Mouse (Mus musculus) forebrain, embryonic 11.5 days (tissue): Measurements from ENCODE around the gene Slc8a1. TPM values are rescaled to one million over a fixed set of nuclear protein-coding genes. Genes with fewer than 3 reads are reported as not detected.

ENCODE experiments used
- ATAC-seq: fragments of 200-750 bp; cut with Nextera tagmentation; replicated peaks from 2 replicates; pipeline ENCODE4 v1.8.0; 2017; ENCODE audit warnings: moderate TSS enrichment; ENCODE audit not compliant: low FRiP score
- DNase-seq: peaks from one replicate; pipeline ENCODE4 v3.0.0-alpha.2; 2017; ENCODE audit warnings: low spot score
- H3K27ac ChIP-seq: fragments of 300-500 bp; sonication (generic); 2 replicates; pipeline ENCODE4 v1.5.1; 2014; ENCODE audit warnings: low read depth, low read length
- H3K27me3 ChIP-seq: fragments of 300-500 bp; sonication (generic); 2 replicates; pipeline ENCODE4 v1.6.1; 2014; ENCODE audit warnings: mild to moderate bottlenecking, low read length, mixed read lengths; ENCODE audit not compliant: control insufficient read depth, insufficient read depth
- H3K36me3 ChIP-seq: fragments of 300-500 bp; sonication (generic); 2 replicates; pipeline ENCODE4 v1.6.1; 2014; ENCODE audit warnings: mild to moderate bottlenecking, low read length, moderate library complexity, mixed read lengths; ENCODE audit not compliant: control insufficient read depth, insufficient read depth
- H3K4me1 ChIP-seq: fragments of 300-500 bp; sonication (generic); replicated peaks from 2 replicates; pipeline ENCODE4 v1.6.1; 2014; ENCODE audit warnings: low read length, mixed read lengths; ENCODE audit not compliant: control insufficient read depth, insufficient read depth
- H3K4me2 ChIP-seq: fragments of 300-500 bp; sonication (generic); 2 replicates; pipeline ENCODE4 v1.6.1; 2014; ENCODE audit warnings: low read depth, mild to moderate bottlenecking, low read length, moderate library complexity, mixed read lengths; ENCODE audit not compliant: severe bottlenecking
- H3K4me3 ChIP-seq: fragments of 300-500 bp; sonication (generic); 2 replicates; pipeline ENCODE4 v1.5.1; 2014; ENCODE audit warnings: low read depth, low read length
- H3K9ac ChIP-seq: fragments of 300-500 bp; sonication (generic); 2 replicates; pipeline ENCODE4 v1.6.1; 2014; ENCODE audit warnings: low read length
- H3K9me3 ChIP-seq: fragments of 300-500 bp; sonication (generic); 2 replicates; pipeline ENCODE4 v1.6.1; 2016; ENCODE audit warnings: low read length, mixed read lengths; ENCODE audit not compliant: control insufficient read depth
- WGBS: fragments of 180-500 bp; shearing (Covaris S2); extraction: QIAGEN DNeasy Blood & Tissue Kit; methylation state at CpG from one replicate; pipeline ENCODE4 v1.1.7; 2014; 5-methylcytosine and 5-hydroxymethylcytosine counted together
- polyA plus RNA-seq: library from polyadenylated mRNA; unstranded; fragments of >200 nt; fragmentation: Nextera tagmentation; extraction: Ambion mirVana; gene quantifications from 2 replicates; pipeline ENCODE4 v1.2.1, GENCODE M21; 2014

Slc8a1 gene
- polyA plus RNA-seq, 1 experiment from 2014 or later = 3.6 TPM

GRCm38 (mm10) chr17:81502732-81503131 lies 235.4 kb downstream of the Slc8a1 start:
- Histone ChIP-seq H3K4me3 (no peak overlapping the region), H3K4me1 (no peaks in the 10 kb centered on the region), H3K36me3 (no peaks in the 10 kb centered on the region), H3K4me2 (no peak overlapping the region), H3K9me3 (no peaks in the 10 kb centered on the region), H3K27me3 (no peaks in the 10 kb centered on the region), H3K9ac (no peak overlapping the region), H3K27ac (no peak overlapping the region)
- no peak for DNase-seq
- no peak for ATAC-seq
- 91% methylated on average over 3 of the region's 3 CpGs for WGBS

- H3K9me3 ChIP-seq = no peaks in the 10 kb centered on the region
- H3K4me3 ChIP-seq = no peak overlapping the region
- no peak for DNase-seq
- ATAC-seq = 0 out of 2 replicates have a peak, but pooled peaks have one; percentile 56
- no peaks in the 10 kb centered on the region for H3K36me3 ChIP-seq
- H3K27me3 ChIP-seq = no peaks in the 10 kb centered on the region
- no peaks in the 10 kb centered on the region for H3K4me1 ChIP-seq
- no peak overlapping the region for H3K4me2 ChIP-seq
- 59% methylated on average over 5 of the region's 5 CpGs for WGBS
- no peak overlapping the region for H3K9ac ChIP-seq
- H3K27ac ChIP-seq = no peak overlapping the region
Observed at GRCm38 (mm10) chr17:81500686-81501407, 237.3 kb downstream of the Slc8a1 start.

GRCm38 (mm10) chr17:81497919-81498318 lies 240.3 kb downstream of the Slc8a1 start:
- Histone ChIP-seq H3K9ac (no peak overlapping the region), H3K27me3 (no peaks in the 10 kb centered on the region), H3K4me3 (no peak overlapping the region), H3K27ac (no peak overlapping the region), H3K36me3 (no peaks in the 10 kb centered on the region), H3K9me3 (no peaks in the 10 kb centered on the region), H3K4me1 (no peaks in the 10 kb centered on the region), H3K4me2 (no peak overlapping the region)
- no peak for ATAC-seq
- no peak for DNase-seq

GRCm38 (mm10) chr17:81496616-81497015 lies 241.6 kb downstream of the Slc8a1 start:
- Histone ChIP-seq H3K27ac (no peak overlapping the region), H3K4me3 (no peak overlapping the region), H3K36me3 (no peaks in the 10 kb centered on the region), H3K27me3 (no peaks in the 10 kb centered on the region), H3K9ac (no peak overlapping the region), H3K4me2 (no peak overlapping the region), H3K9me3 (no peaks in the 10 kb centered on the region), H3K4me1 (no peaks in the 10 kb centered on the region)
- ATAC-seq = no peak
- DNase-seq = no peak
- 89% methylated on average over 1 of the region's 1 CpGs for WGBS

- ATAC-seq = no peak
Observed at GRCm38 (mm10) chr17:81492216-81492865, 245.8 kb downstream of the Slc8a1 start.

DNA sequence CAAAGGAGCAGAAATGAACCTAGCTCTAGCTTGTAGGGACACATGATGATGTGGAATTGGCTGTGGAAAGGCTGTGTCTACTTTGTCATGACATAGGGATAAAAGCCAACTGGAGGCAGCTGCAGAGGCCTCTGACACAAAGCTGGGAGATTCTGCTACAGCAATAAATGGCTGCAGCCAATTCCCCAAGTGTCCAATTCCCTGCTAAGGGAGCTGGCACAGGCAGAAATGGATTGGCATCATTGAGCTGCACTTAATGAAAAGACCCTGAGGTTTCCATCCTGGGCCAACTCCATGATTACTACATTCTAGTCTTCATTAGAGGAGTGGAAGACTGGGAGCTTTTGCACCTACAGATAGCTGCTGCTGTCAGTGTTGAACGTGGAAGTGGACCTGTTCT lies 251.8 kb downstream of the Slc8a1 start:
- H3K9me3 ChIP-seq = no peaks in the 10 kb centered on the region
- no peak overlapping the region for H3K27ac ChIP-seq
- WGBS = 81% methylated on average over 1 of the region's 1 CpGs
- H3K27me3 ChIP-seq = no peaks in the 10 kb centered on the region
- H3K36me3 ChIP-seq = no peaks in the 10 kb centered on the region
- no peak overlapping the region for H3K9ac ChIP-seq
- no peak overlapping the region for H3K4me2 ChIP-seq
- ATAC-seq = no peak
- H3K4me3 ChIP-seq = no peak overlapping the region
- 0 out of 2 replicates have a peak, but pooled peaks cover 2% of the 10 kb centered on the region for H3K4me1 ChIP-seq
- no peak for DNase-seq

More at GRCm38 (mm10) chr17:81492216-81492865, 245.8 kb downstream of the Slc8a1 start:
- no peak overlapping the region for H3K9ac ChIP-seq
- no peaks in the 10 kb centered on the region for H3K9me3 ChIP-seq
- no peaks in the 10 kb centered on the region for H3K27me3 ChIP-seq
- H3K36me3 ChIP-seq = no peaks in the 10 kb centered on the region
- WGBS = 86% methylated on average over 6 of the region's 6 CpGs
- no peaks in the 10 kb centered on the region for H3K4me1 ChIP-seq
- no peak overlapping the region for H3K27ac ChIP-seq
- H3K4me2 ChIP-seq = no peak overlapping the region
- no peak for DNase-seq
- H3K4me3 ChIP-seq = no peak overlapping the region

DNA sequence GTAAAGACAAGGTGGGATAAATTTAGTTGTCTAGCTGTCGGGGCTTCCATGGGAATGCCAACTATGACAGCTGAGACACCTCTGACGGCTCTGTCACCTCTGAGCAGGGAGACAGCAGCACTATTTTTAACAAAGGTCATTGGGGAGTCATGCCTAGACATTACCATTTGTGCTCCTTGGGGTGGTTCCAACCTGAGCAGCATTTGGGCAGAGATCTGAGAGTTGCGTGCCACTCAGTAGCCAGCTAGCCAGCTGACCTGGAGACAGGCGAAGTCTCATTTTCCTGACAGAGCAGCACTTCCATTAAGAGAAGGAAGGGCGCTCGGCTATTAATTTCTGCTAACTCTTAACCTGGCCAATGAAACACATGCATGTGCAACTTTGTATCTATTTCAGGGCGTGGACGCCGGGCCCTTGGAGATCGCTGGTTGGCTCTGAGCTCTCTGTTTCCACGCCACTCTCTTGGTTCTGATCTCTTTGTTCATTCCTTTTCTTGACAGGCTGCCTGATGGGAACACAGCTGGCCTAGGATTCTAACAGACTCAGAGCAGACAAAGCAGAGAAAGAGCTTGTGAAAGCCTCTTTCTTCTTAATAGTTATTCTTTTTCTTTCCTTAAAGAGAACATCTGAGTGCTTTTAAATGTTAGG lies 256.2 kb downstream of the Slc8a1 start:
- no peak overlapping the region for H3K9ac ChIP-seq
- WGBS = 66% methylated on average over 11 of the region's 11 CpGs
- peak; percentile 55; the same call in 1 of the 2 replicates for ATAC-seq
- H3K4me2 ChIP-seq = no peak overlapping the region
- H3K27ac ChIP-seq = no peak overlapping the region
- no peak overlapping the region for H3K4me3 ChIP-seq
- no peaks in the 10 kb centered on the region for H3K9me3 ChIP-seq
- no peak for DNase-seq
- H3K27me3 ChIP-seq = no peaks in the 10 kb centered on the region
- no peaks in the 10 kb centered on the region for H3K36me3 ChIP-seq
- 0 out of 2 replicates have a peak, but pooled peaks cover 2% of the 10 kb centered on the region for H3K4me1 ChIP-seq

GRCm38 (mm10) chr17:81480351-81481161 lies 257.6 kb downstream of the Slc8a1 start:
- no peak overlapping the region for H3K27ac ChIP-seq
- no peak overlapping the region for H3K9ac ChIP-seq
- no peak overlapping the region for H3K4me2 ChIP-seq
- H3K4me1 ChIP-seq = 0 out of 2 replicates have a peak, but pooled peaks cover 2% of the 10 kb centered on the region
- H3K9me3 ChIP-seq = no peaks in the 10 kb centered on the region
- DNase-seq (peak; percentile 53), ATAC-seq (peak; percentile 82)
- H3K4me3 ChIP-seq = no peak overlapping the region
- whole genome bisulfite sequencing = 70% methylated on average over 21 of the region's 21 CpGs
- no peaks in the 10 kb centered on the region for H3K27me3 ChIP-seq
- H3K36me3 ChIP-seq = no peaks in the 10 kb centered on the region
